Mouse (Mus musculus) C2C12 (cell line): ENCODE data around the gene Zfp451.

ENCODE experiments used
- CEBPB ChIP-seq: IDR thresholded peaks from one replicate; pipeline ENCODE4 v1.6.1; 2011; ENCODE audit warnings: low read depth, mild to moderate bottlenecking, control low read depth, moderate library complexity
- CTCF ChIP-seq: IDR thresholded peaks from one replicate; pipeline ENCODE4 v1.5.1; 2011; ENCODE audit not compliant: control insufficient read depth, insufficient read depth, insufficient read length
- MAX ChIP-seq: IDR thresholded peaks from one replicate; pipeline ENCODE4 v1.6.1; 2011; ENCODE audit warnings: mild to moderate bottlenecking, control low read depth
- MYOD1 ChIP-seq: IDR thresholded peaks from one replicate; pipeline ENCODE4 v1.6.1; 2011; ENCODE audit warnings: low read depth; ENCODE audit not compliant: control insufficient read depth, insufficient read length
- USF1 ChIP-seq: IDR thresholded peaks from one replicate; pipeline ENCODE4 v1.6.1; 2011; ENCODE audit warnings: low read depth, mild to moderate bottlenecking, control low read depth, moderate library complexity

DNA sequence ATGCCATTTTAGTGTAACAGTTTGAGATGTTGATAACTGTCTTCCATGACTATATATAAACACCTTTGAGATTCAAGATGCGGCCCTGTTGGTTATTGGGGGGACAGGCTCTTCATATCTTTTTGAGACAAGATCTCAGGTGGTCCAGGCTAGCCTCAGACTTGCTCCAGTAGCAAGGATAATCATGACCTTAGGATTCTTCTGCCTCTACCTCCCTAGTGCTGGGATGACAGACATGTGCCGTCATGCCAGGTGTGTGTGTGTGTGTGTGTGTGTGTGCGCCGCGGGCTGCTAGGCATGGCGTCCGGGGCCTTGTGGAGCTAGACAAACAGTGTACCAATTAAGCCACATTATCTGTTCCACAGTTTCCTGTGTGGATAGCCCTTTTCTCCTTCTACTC lies 93.4 kb downstream of the Zfp451 start:
- TF ChIP-seq CTCF: no peak
- no peak for TF ChIP-seq MYOD1
- no peak for TF ChIP-seq USF1
- no peak for TF ChIP-seq MAX
- TF ChIP-seq CEBPB: no peak
